8 mouse cellular contexts compared by ENCODE assay signal in the genomic region with DNA sequence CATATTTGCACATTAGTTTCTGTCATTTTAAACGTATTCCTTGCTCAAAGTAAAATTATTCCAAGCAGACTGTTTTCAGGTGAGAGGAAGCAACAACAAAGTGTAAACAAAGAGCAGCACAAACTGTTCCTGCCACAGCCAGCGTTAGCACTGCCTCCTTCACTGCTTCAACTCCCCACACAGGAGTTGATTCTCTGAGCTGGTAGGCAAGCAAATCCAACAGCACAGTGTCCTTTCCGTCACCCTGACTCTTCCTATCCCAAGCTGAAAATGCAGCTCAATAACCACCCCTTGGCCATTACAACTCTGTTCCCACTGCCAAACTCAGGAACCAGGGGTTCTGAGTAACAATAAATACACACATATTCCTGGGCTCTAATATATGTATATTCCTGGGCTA. TPM values are rescaled to one million over a fixed set of nuclear protein-coding genes. Genes with fewer than 3 reads are reported as not detected.
A peak's percentile ranks its signal among the peaks of the same experiment; 100 is the strongest.
DNase-seq lines count a peak whose midpoint lies in the region; ATAC-seq and TF ChIP-seq lines count a peak whose summit lies in the region.

No protein-coding gene starts in this region.

- no peaks in the 10 kb centered on the region for H3K9me3 ChIP-seq in hindbrain, postnatal 0 days (ENCODE audit: low read length)

- H3K4me3 ChIP-seq in left cerebral cortex, adult 2 months = peak overlapping the region; percentile 99
- H3K4me3 ChIP-seq in cortical plate, adult 2 months (ENCODE audit: insufficient read depth, low read length) = peak overlapping the region; percentile 47
- peak overlapping the region; percentile 86 for H3K4me3 ChIP-seq in hindbrain, postnatal 0 days (ENCODE audit: low read length)

- H3K36me3 ChIP-seq in hindbrain, postnatal 0 days (ENCODE audit: insufficient read depth, low read length) = no peaks in the 10 kb centered on the region

- peaks cover 3% of the 10 kb centered on the region; the same call in 1 of the 2 replicates for H3K4me1 ChIP-seq in cortical plate, adult 2 months (ENCODE audit: control insufficient read depth, insufficient read depth, low read length)
- H3K4me1 ChIP-seq in hindbrain, postnatal 0 days (ENCODE audit: insufficient read depth, low read length) = peaks cover 14% of the 10 kb centered on the region; the same call in 1 of the 2 replicates

- no peak for ATAC-seq in hindbrain, postnatal 0 days

- H3K27ac ChIP-seq in left cerebral cortex, adult 2 months = no peak overlapping the region
- no peak overlapping the region for H3K27ac ChIP-seq in cortical plate, adult 2 months (ENCODE audit: insufficient read depth, low read length)
- no peak overlapping the region for H3K27ac ChIP-seq in hindbrain, postnatal 0 days

- intact Hi-C loops in left cerebral cortex, adult 2 months (cut with DNase I) = loop anchor here (2.0 to 10.0 kb wide), 6 partner anchors 86 to 498 kb away; a partner anchor contains a TSS
- intact Hi-C loops in left cerebral cortex, postnatal 4 days (cut with DNase I) = no loop called here

- no peak overlapping the region for H3K9ac ChIP-seq in hindbrain, postnatal 0 days (replicated peaks; ENCODE audit: low read length)

- no peak for TF ChIP-seq POLR2A in cortical plate, adult 2 months (IDR thresholded peaks at IDR 0.05; ENCODE audit: extremely low read depth, insufficient read depth, low read length)

- TF ChIP-seq CTCF in left cerebral cortex, adult 2 months (IDR thresholded peaks at IDR 0.05) = no peak
- TF ChIP-seq CTCF in cortical plate, adult 2 months (IDR thresholded peaks at IDR 0.05; ENCODE audit: extremely low read depth, insufficient read depth, low read length) = no peak
- TF ChIP-seq CTCF in hindbrain, postnatal 0 days (IDR thresholded peaks at IDR 0.05; ENCODE audit: low read depth) = no peak

- WGBS in hindbrain, postnatal 0 days = 16% methylated on average over 3 of the region's 3 CpGs

- DNase-seq in left cerebral cortex, adult 2 months (ENCODE audit: extremely low spot score in 1 of 2, low spot score in 2 of 2) = no peak
- DNase-seq in left cerebral cortex, postnatal 4 days = no peak
- DNase-seq in hindbrain, postnatal 0 days (ENCODE audit: low spot score) = no peak
- DNase-seq in naive thymus-derived CD4-positive, alpha-beta T cell, adult 2 months (ENCODE audit: low read depth) = peak; percentile 28
- no peak for DNase-seq in gastrocnemius, adult 8-10 months (ENCODE audit: low spot score in 2 of 2)
- no peak for DNase-seq in spleen, adult 12 weeks (ENCODE audit: low spot score)
- no peak for DNase-seq in cerebellum, postnatal 4 days (ENCODE audit: low spot score in 2 of 2)

- no peaks in the 10 kb centered on the region for H3K27me3 ChIP-seq in hindbrain, postnatal 0 days (ENCODE audit: insufficient read depth, low read length)

- H3K4me2 ChIP-seq in hindbrain, postnatal 0 days (ENCODE audit: low read depth, low read length) = peak overlapping the region; percentile 92

RNA-seq across cellular contexts. Expression of a gene that starts 2.5 kb away (rescaled TPM):
- total RNA-seq in left cerebral cortex, adult 2 months (2021) = 100 to 1,000 TPM; 166 to 170 TPM
- total RNA-seq in left cerebral cortex, postnatal 4 days (2021) = 100 to 1,000 TPM in 1 of 2 experiments, 10 to 100 TPM in 1; 98.7 to 109 TPM
- 39.1 and 39.8 TPM in 2 replicates for polyA plus RNA-seq in cortical plate, adult 2 months (2012; rRNA removed)
- 44.3 and 49.0 TPM in 2 replicates for total RNA-seq in hindbrain, postnatal 0 days (2014; rRNA removed)
- 73.2 and 88.3 TPM in 2 replicates for polyA plus RNA-seq in hindbrain, postnatal 0 days (2015; fragmentation: Nextera tagmentation; extraction: Ambion mirVana)
- 10 to 100 TPM; 27.3 to 30.0 (median 29.3) TPM for total RNA-seq in gastrocnemius, adult 8-10 months (2022)

Comparison
In these comparisons a context has a peak if more than half of its experiments do, and no peak if none do; other contexts are left out.
1. H3K4me3 ChIP-seq: peak in every context shown above with its lines; median percentile 99 in left cerebral cortex, adult 2 months; 86 in hindbrain, postnatal 0 days; 47 in cortical plate, adult 2 months.